Mouse (Mus musculus) kidney, adult 2 months (tissue): Measurements from ENCODE around the gene Ube2q2.

ENCODE experiments used
- CTCF ChIP-seq: fragments of 200-500 bp; conservative IDR thresholded peaks from 2 replicates; pipeline ENCODE4 v1.5.1; 2011; ENCODE audit warnings: low read depth, mild to moderate bottlenecking, control low read depth, low read length, moderate library complexity, mixed read lengths; ENCODE audit not compliant: insufficient read depth, insufficient read length
- POLR2A ChIP-seq: fragments of 200-500 bp; IDR thresholded peaks from one replicate; pipeline ENCODE4 v1.6.1; 2011; ENCODE audit warnings: low read depth, low read length, control low read depth

DNA sequence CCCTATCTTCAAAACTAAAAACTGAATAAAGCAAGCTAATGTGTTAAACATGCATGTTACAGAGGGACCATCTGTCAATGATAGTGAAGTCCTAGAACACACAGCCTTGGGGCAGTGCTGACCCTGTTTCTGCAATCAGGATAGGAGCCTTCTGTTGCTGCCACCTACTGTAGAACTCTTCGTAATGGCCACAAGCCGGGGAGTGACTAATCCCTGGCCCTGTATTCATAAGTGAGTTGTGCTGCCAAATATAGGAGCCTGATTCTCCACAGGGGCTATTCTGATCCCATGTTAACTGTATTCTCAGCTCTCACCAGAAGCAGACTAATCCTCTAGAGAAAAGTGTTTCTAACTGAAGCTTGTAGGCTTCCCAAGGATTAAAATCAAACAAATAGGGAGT lies 50.7 kb downstream of the Ube2q2 start:
- TF ChIP-seq CTCF, result peak; percentile 18; the same call in 1 of the 2 replicates
- no peak for TF ChIP-seq POLR2A
